Mouse (Mus musculus): ENCODE results near the gene 1700025G04Rik. TPM values are rescaled to one million over a fixed set of nuclear protein-coding genes. Genes with fewer than 3 reads are reported as not detected.

The 1700025G04Rik gene
- polyA plus RNA-seq (2016; fragmentation: Nextera tagmentation; extraction: Ambion mirVana) = 17.6 and 20.5 TPM in 2 replicates

GRCm38 (mm10) chr1:152090018-152090553 is at the start of gene 1700025G04Rik:
Gene 1700025G04Rik, minus strand, starts transcription at chr1:152090125.
- WGBS = under 1% methylated on average over 61 of the region's 66 CpGs
- peak; percentile 87 for DNase-seq (ENCODE audit: low spot score)
- no peaks in the 10 kb centered on the region for H3K36me3 ChIP-seq
- peak within 1 kb of the TSS; percentile 98 for H3K27ac ChIP-seq (replicated peaks)
- no peaks in the 10 kb centered on the region for H3K27me3 ChIP-seq (ENCODE audit: low read depth, poor library complexity, severe bottlenecking)
- no peaks in the 10 kb centered on the region for H3K9me3 ChIP-seq (replicated peaks)
- peaks cover 57% of the 10 kb centered on the region for H3K4me1 ChIP-seq
- H3K4me3 ChIP-seq = peak within 1 kb of the TSS; percentile 93

- Histone ChIP-seq H3K4me3 (no peak overlapping the region), H3K9me3 (replicated peaks) (no peaks in the 10 kb centered on the region; the same call in 1 of the 2 replicates), H3K27ac (replicated peaks) (no peak overlapping the region), H3K36me3 (no peaks in the 10 kb centered on the region), H3K4me1 (no peaks in the 10 kb centered on the region), H3K27me3 (ENCODE audit: low read depth, poor library complexity, severe bottlenecking) (no peaks in the 10 kb centered on the region)
- 90% methylated on average over 4 of the region's 4 CpGs for WGBS
- no peak for DNase-seq (ENCODE audit: low spot score)
Observed at GRCm38 (mm10) chr1:152139496-152139895, 49.6 kb upstream of the 1700025G04Rik start.

- DNase-seq (ENCODE audit: low spot score) = no peak
- Histone ChIP-seq H3K27me3 (ENCODE audit: low read depth, poor library complexity, severe bottlenecking) (no peaks in the 10 kb centered on the region), H3K4me1 (no peaks in the 10 kb centered on the region), H3K36me3 (no peaks in the 10 kb centered on the region), H3K27ac (replicated peaks) (no peak overlapping the region), H3K9me3 (replicated peaks) (no peaks in the 10 kb centered on the region), H3K4me3 (no peak overlapping the region)
- WGBS = 81% methylated on average over 15 of the region's 15 CpGs
Observed at GRCm38 (mm10) chr1:152130029-152130727, 40.3 kb upstream of the 1700025G04Rik start.

DNA sequence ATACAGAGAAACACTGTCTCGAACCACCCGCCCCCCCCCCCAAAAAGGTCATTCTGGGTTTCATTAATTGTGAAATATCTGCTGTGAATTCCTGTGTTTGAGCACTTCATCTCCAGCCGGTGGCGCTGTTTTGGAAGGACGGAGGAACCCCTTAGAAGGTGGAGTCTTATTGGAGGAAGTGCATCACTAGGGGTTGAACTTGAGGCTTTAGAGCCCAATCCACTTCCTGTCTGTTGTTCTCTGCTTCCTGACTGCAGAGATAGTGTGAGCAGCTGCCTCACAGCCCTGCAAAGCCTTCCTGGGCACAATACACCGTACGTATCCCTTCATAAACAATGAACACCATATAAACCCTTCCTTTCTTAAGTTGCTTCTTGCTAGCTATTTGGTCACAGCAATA is 35.5 kb upstream of the 1700025G04Rik start:
- Histone ChIP-seq H3K4me1 (no peaks in the 10 kb centered on the region), H3K9me3 (replicated peaks) (peaks cover 8% of the 10 kb centered on the region; the same call in 1 of the 2 replicates), H3K27me3 (ENCODE audit: low read depth, poor library complexity, severe bottlenecking) (no peaks in the 10 kb centered on the region), H3K4me3 (no peak overlapping the region), H3K27ac (replicated peaks) (no peak overlapping the region), H3K36me3 (no peaks in the 10 kb centered on the region)
- 96% methylated on average over 7 of the region's 7 CpGs for WGBS
- no peak for DNase-seq (ENCODE audit: low spot score)

DNA sequence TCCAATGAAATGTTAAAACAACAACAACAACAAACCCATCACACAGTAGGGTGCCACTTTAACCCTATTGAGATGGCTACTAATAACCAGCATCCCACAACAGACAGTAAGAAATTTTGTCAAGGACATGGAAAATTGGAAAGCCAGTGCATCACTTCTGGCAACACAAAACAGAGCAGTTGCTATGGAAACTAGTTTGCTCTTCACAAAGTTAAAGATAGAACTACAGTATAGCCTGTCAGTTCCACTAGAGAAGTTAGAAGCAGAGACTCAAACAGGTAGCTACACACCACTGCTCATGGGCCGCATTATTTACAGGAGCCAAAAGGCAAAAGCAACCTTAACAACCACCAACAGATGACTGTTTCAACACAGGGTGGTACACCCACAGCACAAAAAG is 20.2 kb upstream of the 1700025G04Rik start:
- H3K36me3 ChIP-seq = no peaks in the 10 kb centered on the region
- H3K9me3 ChIP-seq (replicated peaks) = no peaks in the 10 kb centered on the region
- H3K27me3 ChIP-seq (ENCODE audit: low read depth, poor library complexity, severe bottlenecking) = no peaks in the 10 kb centered on the region
- no peaks in the 10 kb centered on the region for H3K4me1 ChIP-seq
- no peak overlapping the region for H3K4me3 ChIP-seq
- WGBS = 87% methylated on average over 1 of the region's 1 CpGs
- DNase-seq (ENCODE audit: low spot score) = no peak
- H3K27ac ChIP-seq (replicated peaks) = no peak overlapping the region

- H3K4me1 ChIP-seq = no peaks in the 10 kb centered on the region
- H3K27me3 ChIP-seq (ENCODE audit: low read depth, poor library complexity, severe bottlenecking) = no peaks in the 10 kb centered on the region
- H3K36me3 ChIP-seq = no peaks in the 10 kb centered on the region
- H3K4me3 ChIP-seq = no peak overlapping the region
- 88% methylated on average over 2 of the region's 2 CpGs for WGBS
- H3K9me3 ChIP-seq (replicated peaks) = no peaks in the 10 kb centered on the region
- no peak overlapping the region for H3K27ac ChIP-seq (replicated peaks)
- peak; percentile 1 for DNase-seq (ENCODE audit: low spot score)
Observed at GRCm38 (mm10) chr1:152106136-152106535, 16.2 kb upstream of the 1700025G04Rik start.

DNA sequence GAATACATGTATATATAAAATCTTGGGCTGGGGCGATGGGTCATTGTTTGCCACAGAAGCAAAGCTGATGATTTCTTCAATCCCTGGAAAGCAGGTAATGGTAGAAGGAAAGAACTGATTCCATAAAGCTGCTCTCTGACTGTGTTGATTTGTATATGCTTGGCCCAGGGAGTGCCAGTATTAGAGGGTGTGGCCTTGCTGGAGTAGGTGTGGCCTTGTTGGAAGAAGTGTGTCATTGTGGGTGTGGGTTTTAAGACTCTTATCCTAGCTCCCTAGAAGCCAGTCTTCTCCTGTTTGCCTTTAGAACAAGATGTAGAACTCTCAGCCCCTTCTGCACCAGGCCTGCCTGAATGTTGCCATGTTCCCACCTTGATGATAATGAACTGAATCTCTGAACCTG is 15.3 kb upstream of the 1700025G04Rik start:
- H3K36me3 ChIP-seq = no peaks in the 10 kb centered on the region
- 93% methylated on average over 1 of the region's 1 CpGs for WGBS
- no peak overlapping the region for H3K27ac ChIP-seq (replicated peaks)
- H3K27me3 ChIP-seq (ENCODE audit: low read depth, poor library complexity, severe bottlenecking) = no peaks in the 10 kb centered on the region
- no peaks in the 10 kb centered on the region for H3K9me3 ChIP-seq (replicated peaks)
- H3K4me3 ChIP-seq = no peak overlapping the region
- no peaks in the 10 kb centered on the region for H3K4me1 ChIP-seq
- DNase-seq (ENCODE audit: low spot score) = peak; percentile 5

DNA sequence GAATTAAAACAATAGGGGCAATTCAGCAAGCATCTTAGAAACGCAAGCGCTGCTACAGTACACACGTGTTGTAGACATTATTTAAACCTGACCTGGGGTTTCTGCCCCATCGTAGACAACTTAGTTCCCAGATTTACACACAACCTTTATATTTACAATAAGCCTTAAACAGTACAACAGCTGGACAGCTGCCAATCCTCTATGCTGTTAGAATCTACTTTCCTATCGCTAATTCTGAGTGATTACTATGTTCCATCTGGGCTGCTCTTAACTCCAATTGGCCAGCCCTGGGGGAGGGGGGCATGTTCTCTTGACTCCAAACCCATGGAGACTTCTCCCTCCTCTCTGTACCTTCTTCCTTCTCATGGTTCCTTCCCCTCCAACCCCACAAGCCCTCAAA is 11.8 kb upstream of the 1700025G04Rik start:
- H3K4me1 ChIP-seq = no peaks in the 10 kb centered on the region
- DNase-seq (ENCODE audit: low spot score) = no peak

GRCm38 (mm10) chr1:152096045-152096444 is 6.1 kb upstream of the 1700025G04Rik start:
- no peak for DNase-seq (ENCODE audit: low spot score)
- peaks cover 6% of the 10 kb centered on the region for H3K4me1 ChIP-seq
- WGBS = 77% methylated on average over 3 of the region's 3 CpGs
- H3K9me3 ChIP-seq (replicated peaks) = no peaks in the 10 kb centered on the region
- no peaks in the 10 kb centered on the region for H3K36me3 ChIP-seq
- no peak overlapping the region for H3K27ac ChIP-seq (replicated peaks)
- H3K27me3 ChIP-seq (ENCODE audit: low read depth, poor library complexity, severe bottlenecking) = no peaks in the 10 kb centered on the region
- H3K4me3 ChIP-seq = no peak overlapping the region

More for the DNA sequence above, 11.8 kb upstream of the 1700025G04Rik start:
- Histone ChIP-seq H3K27me3 (ENCODE audit: low read depth, poor library complexity, severe bottlenecking) (no peaks in the 10 kb centered on the region), H3K9me3 (replicated peaks) (no peaks in the 10 kb centered on the region), H3K4me3 (no peak overlapping the region), H3K27ac (replicated peaks) (no peak overlapping the region), H3K36me3 (no peaks in the 10 kb centered on the region)
- 85% methylated on average over 5 of the region's 5 CpGs for WGBS

DNA sequence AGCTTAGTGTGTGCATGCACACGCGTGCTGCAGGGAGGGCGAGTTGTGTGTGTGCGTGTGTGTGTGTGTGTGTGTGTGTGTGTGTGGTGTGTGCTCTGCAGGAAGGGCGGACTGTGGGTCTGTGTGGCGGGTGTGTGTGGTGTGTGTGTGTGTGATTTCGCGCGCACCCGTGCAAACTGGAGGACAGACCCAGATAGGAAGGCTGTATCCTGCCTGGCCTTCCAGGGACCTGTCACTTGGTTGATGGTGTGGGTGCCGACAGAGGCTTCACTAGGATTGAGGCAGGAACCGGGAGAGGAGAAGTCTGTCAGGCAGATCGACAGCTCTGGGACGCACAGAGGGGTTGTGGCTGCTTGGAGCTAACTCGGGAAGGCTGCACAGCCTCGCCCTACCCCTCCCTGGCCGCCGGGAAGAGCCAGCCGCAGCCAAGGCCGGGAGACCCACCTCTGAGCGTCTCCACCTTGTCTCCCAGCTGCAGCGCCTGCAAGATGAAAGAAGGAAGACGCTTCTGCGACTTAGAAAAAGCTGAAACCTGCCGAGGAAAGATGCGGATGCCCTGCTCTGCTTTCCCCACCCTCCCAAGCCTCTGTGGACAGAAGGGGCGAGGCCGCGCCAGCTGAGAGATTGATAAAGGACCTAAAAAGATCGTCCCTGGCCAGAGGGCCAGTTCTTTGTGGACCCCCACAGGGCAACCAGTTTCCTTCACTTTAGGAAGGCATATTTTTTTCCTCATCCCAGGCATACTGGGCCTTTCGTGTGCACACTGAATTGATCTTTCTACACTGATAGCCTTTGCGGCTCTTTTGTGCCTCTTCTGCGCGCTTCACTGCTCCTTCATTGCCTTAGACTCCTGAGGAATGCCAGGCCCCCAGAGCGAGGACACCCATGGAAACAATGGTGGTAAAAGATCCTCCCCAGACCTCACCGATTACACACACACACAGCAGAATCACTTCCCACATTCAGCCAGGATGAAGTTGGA is 930 bp upstream of the 1700025G04Rik start:
- peak overlapping the region; percentile 93 for H3K4me3 ChIP-seq
- WGBS = under 1% methylated on average over 35 of the region's 36 CpGs
- no peaks in the 10 kb centered on the region for H3K27me3 ChIP-seq (ENCODE audit: low read depth, poor library complexity, severe bottlenecking)
- H3K36me3 ChIP-seq = no peaks in the 10 kb centered on the region
- H3K4me1 ChIP-seq = peaks cover 49% of the 10 kb centered on the region
- H3K9me3 ChIP-seq (replicated peaks) = no peaks in the 10 kb centered on the region
- H3K27ac ChIP-seq (replicated peaks) = peak overlapping the region; percentile 98
- peak; percentile 77 for DNase-seq (ENCODE audit: low spot score)

GRCm38 (mm10) chr1:152089526-152089925 is 399 bp downstream of the 1700025G04Rik start:
- peaks cover 62% of the 10 kb centered on the region for H3K4me1 ChIP-seq
- H3K9me3 ChIP-seq (replicated peaks) = no peaks in the 10 kb centered on the region
- peak overlapping the region; percentile 98 for H3K27ac ChIP-seq (replicated peaks)
- H3K36me3 ChIP-seq = no peaks in the 10 kb centered on the region
- no peaks in the 10 kb centered on the region for H3K27me3 ChIP-seq (ENCODE audit: low read depth, poor library complexity, severe bottlenecking)
- peak overlapping the region; percentile 93 for H3K4me3 ChIP-seq
- peak; percentile 66 for DNase-seq (ENCODE audit: low spot score)
- 0% methylated on average over 25 of the region's 25 CpGs for WGBS

GRCm38 (mm10) chr1:152088791-152089401 is 1.0 kb downstream of the 1700025G04Rik start:
- Histone ChIP-seq H3K36me3 (no peaks in the 10 kb centered on the region), H3K27ac (replicated peaks) (peak overlapping the region; percentile 98), H3K4me3 (peak overlapping the region; percentile 93), H3K27me3 (ENCODE audit: low read depth, poor library complexity, severe bottlenecking) (no peaks in the 10 kb centered on the region), H3K4me1 (peaks cover 67% of the 10 kb centered on the region), H3K9me3 (replicated peaks) (no peaks in the 10 kb centered on the region)
- DNase-seq (ENCODE audit: low spot score) = peak; percentile 52
- WGBS = 5% methylated on average over 16 of the region's 16 CpGs
